Mouse (Mus musculus): Measurements from ENCODE around the gene Tgif2.
"Not testable (repeated sequence)": the region's sequence is repeated elsewhere in the genome, so short reads cannot be mapped to it uniquely, and the experiment has no call there.

Gene Tgif2

DNA sequence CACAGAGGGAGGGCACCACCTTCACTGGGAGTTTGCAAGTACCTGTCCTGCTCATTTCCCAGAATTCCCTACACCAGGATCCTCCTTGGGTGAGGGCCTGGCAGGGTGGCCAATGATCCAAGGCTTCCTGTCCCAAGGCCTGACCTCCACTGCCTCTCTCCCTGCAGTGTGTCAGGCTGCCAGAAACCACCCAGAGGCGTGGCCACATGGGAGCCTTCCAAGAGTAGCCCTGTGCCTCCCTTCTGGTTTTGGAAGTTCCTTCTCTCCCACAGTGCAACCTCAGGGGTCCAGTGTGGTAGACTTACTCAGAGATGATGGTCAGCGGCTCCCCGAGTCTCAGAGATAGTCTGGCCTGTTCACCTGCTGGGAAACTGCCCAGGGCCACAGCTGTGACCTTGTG, 39.7 kb downstream of the Tgif2 start:
- DNase-seq = no peak

DNA sequence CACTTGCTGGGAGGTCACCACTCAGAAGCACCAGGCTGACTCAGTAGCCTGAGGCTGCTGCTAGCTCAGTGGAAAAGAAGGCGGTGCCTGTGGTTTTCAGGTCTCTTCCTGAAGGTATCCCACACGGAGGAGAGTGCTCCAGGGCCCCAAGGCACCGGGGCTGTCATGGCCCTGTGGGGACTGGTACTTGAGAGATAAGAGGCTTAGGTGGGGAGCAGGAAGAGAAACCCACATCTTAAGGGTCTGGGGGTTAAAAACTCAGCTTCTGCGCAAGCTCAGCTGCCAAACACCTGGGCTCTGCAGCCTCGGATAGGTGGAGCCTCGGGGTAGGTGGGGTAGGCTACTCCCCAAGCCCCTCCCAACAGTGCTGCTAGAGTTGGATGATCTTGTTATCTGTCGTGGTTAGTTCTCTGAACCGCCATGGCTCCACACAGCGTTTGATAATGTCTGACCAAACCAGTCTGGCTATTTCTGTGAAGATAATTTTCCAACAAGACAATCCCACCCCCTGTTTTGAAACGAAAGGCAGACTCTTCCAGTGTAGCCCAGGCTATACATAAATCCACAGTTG, 42.7 kb downstream of the Tgif2 start:
- no peak for DNase-seq

DNA sequence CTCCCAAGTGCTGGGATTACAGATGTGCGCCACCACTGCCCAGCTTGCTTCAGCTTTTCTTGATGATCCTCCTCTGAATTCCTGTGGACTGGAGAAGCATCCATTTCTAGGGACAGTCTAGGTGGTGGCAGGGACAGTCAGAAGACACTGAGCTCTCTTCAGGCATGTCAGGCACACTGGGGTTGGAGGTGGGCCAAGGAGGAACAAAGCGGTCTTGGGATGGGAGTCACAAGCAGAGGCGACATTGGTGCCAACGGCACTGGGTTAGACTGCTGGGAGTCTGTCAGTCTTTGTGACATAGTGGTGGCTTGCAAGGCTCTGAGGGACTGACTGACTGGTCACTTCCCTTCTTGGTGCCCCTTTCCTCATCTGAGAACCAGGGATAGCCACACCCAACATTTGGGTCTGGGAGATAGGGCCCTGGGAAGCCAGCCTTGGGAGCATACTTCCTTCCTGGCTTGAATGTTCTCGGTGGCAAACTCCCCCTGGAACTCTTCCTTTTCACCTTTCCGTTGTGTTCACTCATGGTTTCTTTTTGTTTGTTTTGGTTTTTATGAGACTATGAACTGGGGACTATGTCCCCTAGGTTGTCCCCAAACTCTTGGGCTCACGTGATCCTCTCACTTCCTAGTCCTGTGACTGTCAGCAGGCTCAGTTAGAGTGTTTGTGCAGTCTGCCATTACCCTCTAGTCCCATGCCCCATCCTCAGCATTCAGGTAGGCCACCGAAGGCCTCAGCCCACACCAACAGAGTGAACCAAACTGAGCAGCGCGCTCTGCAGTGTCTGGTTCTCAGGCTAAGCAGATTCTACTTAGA, 44.8 kb downstream of the Tgif2 start:
- no peak for DNase-seq

DNA sequence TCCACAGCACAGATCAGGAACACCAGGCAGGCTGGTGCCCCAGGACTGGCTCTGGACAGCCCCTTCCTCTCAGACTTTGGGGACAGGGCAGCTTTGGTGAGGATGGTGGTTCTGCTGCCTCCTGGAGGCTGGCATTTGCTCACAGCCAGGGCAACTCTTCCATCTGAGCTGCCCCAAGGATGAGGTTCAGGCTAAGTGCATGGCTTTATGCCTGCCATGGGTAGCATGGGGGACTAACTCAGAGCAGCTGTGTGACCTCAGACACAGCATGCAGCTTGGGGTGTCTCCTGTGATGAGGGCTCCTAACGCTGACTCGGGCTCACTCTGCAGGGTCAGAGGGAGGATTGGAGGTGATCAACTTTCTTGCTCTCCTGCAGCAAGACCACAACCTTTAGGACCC, 45.9 kb downstream of the Tgif2 start:
- DNase-seq = not testable (repeated sequence)

DNA sequence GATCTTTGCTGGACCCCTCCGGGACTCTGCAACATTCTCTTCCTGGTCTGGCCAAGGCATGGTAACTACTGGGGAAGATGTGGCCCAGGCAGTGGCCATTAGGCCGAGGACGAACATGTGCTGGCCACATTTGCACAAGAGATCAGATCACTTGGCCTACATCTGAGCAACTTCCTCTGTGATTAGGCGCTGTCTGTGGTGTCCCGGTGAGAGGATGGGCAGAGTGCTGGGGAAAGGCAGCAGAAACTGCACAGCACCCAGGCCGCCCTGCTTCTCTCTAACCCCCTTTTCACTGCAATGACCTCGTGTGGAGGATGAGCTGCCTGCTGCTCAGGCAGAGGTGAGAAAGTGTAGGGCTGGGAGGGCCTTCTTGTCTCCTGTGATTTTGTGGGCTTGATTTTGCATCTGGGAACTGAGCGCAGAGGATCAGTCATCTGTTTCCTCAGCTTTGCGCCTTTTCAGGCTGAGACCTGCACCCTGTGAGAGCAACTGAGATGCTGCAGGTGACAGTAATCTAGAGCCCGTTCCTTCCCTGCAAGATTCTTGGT, 46.4 kb downstream of the Tgif2 start:
- no peak for DNase-seq

DNA sequence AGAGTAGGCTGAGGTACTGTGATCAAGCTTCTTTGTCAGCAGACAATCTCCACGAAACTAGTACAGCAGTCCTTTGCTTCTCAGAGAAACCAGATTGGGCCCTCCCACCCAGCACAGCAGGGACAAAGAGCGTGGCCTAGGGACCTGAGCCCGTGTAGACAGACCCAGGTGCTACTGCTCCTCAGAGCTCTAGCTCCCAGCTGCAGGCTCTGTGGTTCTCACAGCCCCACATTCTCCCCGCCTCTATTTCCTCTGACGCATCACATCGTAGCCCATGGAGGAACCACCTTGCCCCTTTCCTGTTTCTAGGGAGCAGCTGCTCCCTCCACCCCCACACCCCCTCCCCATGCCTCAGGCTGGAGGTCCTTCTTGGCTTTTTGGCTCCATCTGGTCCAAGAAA, 47.2 kb downstream of the Tgif2 start, which contains the start of gene Sla2:
TSS of gene Sla2 (minus strand) at position 176 of the 400 bp plus-strand sequence.
- DNase-seq = no peak

DNA sequence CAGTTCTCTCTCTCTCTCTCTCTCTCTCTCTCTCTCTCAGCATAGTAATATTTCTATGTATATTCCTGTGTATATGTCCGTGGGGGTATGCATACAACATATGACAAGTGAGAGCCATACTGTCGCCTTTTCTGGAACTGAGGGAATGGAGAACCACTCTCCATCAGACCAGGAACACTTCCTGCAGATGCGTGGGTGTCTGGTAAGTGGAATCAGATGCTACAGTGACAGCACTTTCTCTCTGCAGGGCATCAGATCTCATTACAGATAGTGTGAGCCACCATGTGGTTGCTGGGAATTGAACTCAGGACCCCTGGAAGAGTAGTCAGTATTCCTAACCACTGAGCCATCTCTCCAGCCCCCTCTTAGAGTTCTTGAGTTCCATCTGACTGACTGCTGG, 48.7 kb downstream of the Tgif2 start:
- no peak for DNase-seq

DNA sequence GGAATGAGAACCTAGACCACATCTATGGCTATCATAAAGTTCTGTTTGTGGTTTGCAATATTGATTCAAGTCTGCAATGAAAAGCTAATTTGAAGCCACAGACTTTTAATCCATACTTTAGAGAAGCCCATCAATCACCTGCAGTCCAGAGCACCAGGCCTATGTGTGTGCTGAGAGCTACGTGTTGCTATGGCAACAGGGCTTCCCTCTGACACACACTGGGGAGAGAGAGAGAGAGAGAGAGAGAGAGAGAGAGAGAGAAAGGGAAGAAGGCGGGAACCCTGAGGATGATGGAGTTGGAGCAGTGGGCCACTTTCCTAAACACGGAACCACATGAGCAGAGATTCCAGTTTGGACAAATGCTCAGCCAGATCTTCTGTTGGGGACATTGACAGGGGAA, 52.4 kb downstream of the Tgif2 start:
- no peak for DNase-seq

DNA sequence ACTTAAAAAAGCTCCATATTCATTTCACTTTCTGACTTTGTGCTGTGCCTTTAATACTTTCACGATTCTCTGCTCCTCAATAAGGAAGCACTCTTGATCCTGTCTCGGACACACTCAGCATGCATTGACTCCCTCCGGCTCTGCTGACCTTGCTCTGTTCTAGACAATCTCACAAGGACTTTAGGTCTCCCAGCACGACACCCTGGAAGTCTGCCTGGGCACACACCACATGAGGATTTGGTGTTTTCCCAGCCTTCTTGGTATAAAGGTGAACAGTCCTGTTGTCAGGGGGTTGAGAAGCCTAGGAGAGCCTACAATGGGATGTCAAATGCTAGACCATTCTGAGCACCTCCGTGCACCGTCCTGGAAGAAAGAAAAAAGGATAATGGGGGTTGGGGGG, 53.0 kb downstream of the Tgif2 start:
- no peak for DNase-seq

DNA sequence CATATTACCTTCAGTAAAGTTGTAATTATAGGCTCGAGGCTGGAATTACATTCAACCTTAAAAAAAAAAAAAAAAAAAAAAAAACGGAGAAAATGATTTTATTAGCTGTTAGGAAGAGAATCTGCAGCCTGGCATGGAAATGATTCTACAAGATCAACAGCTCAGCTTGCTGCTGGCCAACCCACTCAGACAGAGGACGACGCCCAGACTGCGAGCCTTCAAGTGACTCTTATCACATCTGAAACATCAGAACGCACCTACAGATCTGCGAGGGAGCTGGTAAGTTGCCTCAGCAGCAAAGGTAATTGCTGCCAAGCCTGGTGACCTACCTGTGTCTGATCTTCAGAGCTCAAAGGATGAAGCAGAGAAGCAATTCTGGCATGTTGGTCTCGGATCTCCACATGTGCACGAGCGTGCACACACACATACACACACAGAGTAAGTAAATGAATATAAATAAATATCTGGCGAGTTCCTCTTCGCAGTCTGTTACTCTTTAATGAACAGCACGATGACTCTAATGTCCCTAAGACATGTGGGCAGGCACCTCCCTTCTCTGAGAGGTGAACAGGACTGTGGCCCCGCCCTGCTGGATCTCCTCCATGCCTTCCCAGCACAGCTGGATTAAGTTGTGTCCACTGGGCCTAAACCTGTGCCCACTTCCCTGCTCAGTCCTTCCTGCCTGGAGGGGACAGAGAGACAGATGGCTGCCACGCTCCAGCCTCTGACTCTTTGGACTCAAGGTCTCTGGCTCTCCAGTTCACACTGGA, 54.9 kb downstream of the Tgif2 start:
- no peak for DNase-seq

DNA sequence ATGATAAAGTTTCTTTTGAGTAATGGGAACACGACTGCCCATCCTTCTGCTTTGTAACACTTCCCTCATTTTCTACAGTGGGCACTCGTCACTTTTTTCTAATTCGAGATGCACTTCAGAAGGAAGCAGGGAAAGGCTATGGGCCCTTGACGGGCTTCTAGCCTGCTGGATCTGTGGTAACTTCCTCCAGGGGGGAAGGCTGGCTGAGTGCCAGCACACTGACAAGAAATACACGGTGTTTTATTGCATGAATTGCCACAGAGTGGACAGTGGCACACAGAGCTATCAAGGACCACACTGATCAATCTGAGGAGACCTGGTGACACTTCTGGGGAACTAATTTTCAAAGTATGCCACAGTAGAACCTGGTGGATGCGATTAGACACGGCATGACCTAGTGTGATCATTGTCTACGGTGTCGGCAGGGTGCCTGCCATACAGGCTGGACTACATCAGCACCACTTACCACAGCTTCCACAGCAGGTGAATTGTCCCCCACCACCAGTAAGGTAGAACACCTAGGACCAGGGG, 56.6 kb downstream of the Tgif2 start:
- no peak for DNase-seq

DNA sequence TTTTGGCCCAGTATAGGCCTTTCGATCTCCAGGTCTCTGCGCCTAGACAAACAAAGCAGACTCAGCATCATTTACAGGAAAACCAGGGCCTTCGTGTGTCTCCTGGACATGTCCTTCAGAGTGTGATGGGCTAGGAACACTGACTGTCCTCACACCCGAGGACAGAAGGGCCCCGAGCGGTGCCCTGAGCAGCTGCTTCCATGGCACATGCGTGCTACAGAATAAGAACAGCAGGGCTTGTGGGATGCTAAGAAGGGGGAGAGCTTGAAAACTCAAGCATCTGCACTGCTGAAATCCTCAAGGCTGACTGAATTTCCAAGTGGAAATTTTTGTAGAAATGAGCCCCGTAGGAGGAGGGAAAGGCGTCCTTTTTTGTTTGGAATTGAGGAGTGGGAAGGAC, 57.2 kb downstream of the Tgif2 start:
- no peak for DNase-seq

DNA sequence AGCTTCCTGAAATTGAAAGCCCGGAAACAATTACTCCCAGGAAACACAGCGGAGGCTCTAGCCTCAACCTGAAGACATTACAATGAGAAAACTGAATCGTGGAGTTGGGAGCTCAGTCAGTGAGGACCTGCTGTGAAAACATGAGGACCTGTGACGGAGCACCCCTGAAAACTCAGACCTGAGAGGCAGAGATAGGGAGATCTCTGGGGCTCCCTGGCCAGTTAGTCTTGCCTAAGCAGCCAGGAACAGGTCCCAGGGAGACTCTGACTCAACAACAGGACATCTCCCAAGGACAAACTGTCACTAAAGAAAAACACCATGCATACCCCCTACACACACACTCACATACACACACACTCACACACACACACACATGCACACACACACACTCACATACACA, 58.6 kb downstream of the Tgif2 start:
- no peak for DNase-seq

DNA sequence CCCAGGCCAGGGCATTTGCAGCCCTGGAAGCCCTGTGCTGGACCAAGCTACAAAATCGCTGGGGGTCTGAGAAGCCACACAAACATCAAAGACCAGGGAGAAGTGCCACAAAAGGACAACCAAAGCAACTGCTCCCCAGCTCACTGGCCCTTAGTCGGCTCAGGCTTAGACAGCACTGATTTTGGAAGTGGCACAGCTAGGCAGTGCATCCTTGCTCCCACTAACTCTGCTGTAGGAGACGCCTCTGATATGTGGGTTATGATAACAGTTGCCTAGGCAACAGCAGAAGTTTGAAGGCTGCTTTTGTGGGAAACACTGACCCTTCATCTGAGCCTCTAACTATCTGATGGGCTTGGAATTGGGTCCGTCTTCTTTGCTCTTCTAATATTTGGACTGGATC, 59.4 kb downstream of the Tgif2 start:
- DNase-seq = no peak

DNA sequence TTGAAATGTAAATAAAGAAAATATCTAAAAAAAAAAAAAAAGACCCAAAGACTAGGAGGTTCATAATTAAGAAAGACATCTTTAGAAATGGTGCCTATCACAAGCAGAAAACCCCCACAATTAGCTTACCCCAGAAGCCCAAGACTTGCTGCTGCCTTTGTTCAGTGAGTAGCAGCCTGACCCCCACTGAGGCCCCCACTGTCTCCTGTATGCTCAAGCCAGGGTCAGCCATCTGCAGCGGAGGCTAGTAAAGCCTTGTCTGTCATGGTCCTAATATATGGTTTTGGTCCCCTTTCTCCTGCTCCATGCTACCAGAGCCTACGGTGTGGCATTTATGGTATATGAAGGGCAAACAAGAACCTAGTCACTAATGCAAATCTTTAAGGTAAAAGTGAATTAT, 61.5 kb downstream of the Tgif2 start:
- no peak for DNase-seq

DNA sequence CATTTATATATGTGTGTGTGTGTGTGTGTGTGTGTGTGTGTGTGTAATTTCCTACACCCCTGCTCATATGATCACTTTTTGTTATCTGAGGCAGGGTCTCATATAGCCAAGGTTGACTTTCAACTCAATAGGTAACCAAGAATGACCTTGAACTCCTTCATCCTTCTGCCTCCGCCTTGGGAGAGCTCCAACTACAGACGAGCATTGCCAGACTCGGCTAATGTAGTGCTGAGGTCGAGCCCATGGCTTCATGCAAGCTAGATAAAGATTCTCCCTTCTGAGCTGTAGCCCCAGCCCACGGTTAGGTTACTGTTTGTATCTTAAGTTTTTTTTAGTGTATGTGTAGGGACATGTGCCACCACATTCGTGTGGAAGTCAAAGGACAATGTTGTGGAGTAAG, 62.1 kb downstream of the Tgif2 start:
- DNase-seq = no peak

DNA sequence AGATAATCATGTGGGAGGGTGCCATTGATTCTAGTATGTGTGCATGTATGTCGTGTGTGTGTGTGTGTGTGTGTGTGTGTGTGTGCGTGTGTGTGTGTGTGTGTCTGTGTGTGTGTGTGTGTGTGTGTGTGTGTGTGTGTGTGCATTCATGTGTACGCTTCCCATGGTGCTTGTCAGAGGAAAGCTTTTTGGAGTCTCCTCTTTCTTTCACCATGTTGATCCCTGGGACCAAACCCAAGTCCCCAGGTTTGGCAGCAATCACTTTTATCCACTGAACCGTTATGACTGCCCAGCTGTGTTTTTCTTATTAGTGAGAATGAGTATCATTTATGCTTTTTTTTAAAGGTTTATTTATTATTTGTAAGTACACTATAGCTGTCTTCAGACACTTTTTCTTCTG, 62.6 kb downstream of the Tgif2 start:
- not testable (repeated sequence) for DNase-seq

DNA sequence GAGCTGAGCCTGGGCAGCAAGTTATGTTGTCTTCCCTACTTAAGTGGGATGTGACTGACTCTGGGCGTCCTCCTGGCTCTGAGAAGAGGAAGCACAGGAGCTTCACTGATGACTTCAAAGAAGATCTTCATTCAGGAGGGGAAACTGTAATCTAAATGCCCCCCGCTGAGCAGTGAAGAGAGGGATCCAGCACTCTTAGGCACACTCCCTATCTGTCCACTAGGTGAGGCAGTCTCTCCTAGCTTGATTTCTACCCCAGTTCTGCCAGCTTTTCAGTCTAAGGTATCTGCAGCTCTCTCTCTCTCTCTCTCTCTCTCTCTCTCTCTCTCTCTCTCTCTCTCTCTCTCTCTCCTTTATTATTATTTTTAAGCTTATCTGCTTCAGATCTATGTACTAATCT, 63.6 kb downstream of the Tgif2 start:
- no peak for DNase-seq

Measured in cerebellum, adult 11 months (tissue).